Mouse (Mus musculus): ENCODE results near the gene Trhr2. TPM values are rescaled to one million over a fixed set of nuclear protein-coding genes. Genes with fewer than 3 reads are reported as not detected.

Gene Trhr2
- polyA plus RNA-seq, 1 experiment from 2014 or later: not detected

DNA sequence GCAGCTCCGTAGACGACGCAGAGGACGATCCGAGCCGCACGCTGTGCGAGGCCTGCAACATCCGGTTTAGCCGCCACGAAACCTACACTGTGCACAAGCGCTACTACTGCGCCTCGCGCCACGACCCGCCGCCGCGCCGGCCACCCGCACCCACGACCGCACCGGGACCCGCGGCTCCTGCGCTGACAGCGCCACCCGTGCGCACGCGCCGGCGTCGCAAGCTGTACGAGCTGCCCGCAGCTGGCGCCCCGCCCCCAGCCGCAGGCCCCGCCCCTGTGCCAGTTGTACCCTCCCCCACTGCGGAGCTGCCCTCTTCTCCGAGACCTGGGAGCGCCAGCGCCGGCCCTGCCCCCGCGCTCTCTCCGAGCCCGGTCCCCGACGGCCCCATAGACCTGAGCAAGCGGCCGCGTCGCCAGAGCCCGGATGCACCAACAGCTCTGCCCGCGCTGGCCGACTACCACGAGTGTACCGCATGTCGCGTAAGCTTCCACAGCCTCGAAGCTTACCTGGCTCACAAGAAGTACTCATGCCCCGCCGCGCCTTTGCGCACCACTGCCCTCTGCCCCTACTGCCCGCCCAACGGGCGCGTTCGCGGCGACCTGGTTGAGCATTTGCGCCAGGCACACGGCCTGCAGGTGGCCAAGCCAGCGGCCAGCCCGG lies 24.2 kb downstream of the Trhr2 start:
- Histone ChIP-seq H3K4me1 (ENCODE audit: insufficient read depth, low read depth, low read length) (no peaks in the 10 kb centered on the region; the same call in 1 of the 2 replicates), H3K27ac (ENCODE audit: low read length) (peak overlapping the region; percentile 47; the same call in 1 of the 2 replicates), H3K9ac (replicated peaks; ENCODE audit: low read depth) (0 out of 2 replicates have a peak overlapping the region, but pooled peaks have one; percentile 29), H3K9me3 (ENCODE audit: low read length) (no peaks in the 10 kb centered on the region), H3K4me2 (replicated peaks; ENCODE audit: low read depth, low read length) (peak overlapping the region; percentile 78), H3K36me3 (ENCODE audit: insufficient read depth, low read length) (peaks cover 9% of the 10 kb centered on the region), H3K4me3 (ENCODE audit: low read depth, low read length) (peak overlapping the region; percentile 41), H3K27me3 (replicated peaks; ENCODE audit: insufficient read depth, low read length) (0 out of 2 replicates have a peak, but pooled peaks cover 6% of the 10 kb centered on the region)
- DNase-seq (ENCODE audit: low spot score): peak; percentile 71
- ATAC-seq: peak; percentile 88
- no peak for TF ChIP-seq EP300 (IDR thresholded peaks at IDR 0.05)
- peak; percentile 19; the same call in 1 of the 2 replicates for TF ChIP-seq CTCF (IDR thresholded peaks at IDR 0.05)
- WGBS: 29% methylated on average over 36 of the region's 81 CpGs

DNA sequence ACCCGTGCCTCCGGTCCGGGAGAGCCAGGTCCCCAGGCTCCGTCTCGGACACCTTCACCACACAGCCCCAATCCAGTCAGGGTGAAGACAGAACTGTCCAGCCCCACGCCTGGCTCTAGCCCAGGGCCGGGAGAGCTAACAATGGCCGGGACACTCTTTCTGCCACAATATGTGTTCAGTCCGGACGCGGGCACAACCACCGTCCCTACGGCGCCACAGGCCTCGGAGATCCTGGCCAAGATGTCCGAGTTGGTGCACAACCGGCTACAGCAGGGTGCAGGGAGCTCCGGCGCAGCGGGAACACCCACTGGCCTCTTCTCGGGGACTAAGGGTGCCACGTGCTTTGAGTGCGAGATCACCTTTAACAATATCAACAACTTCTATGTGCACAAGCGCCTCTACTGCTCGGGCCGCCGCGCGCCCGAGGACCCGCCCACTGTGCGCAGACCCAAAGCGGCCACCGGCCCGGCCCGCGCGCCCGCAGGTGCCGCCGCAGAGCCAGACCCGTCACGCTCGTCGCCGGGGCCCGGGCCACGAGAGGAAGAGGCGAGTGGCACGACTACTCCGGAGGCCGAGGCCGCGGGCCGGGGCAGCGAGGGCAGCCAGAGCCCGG lies 24.8 kb downstream of the Trhr2 start:
- Histone ChIP-seq H3K27ac (ENCODE audit: low read length) (peak overlapping the region; percentile 47; the same call in 1 of the 2 replicates), H3K27me3 (replicated peaks; ENCODE audit: insufficient read depth, low read length) (0 out of 2 replicates have a peak, but pooled peaks cover 6% of the 10 kb centered on the region), H3K9me3 (ENCODE audit: low read length) (no peaks in the 10 kb centered on the region), H3K4me2 (replicated peaks; ENCODE audit: low read depth, low read length) (peak overlapping the region; percentile 78), H3K36me3 (ENCODE audit: insufficient read depth, low read length) (peaks cover 9% of the 10 kb centered on the region), H3K4me1 (ENCODE audit: insufficient read depth, low read depth, low read length) (no peaks in the 10 kb centered on the region; the same call in 1 of the 2 replicates), H3K9ac (replicated peaks; ENCODE audit: low read depth) (0 out of 2 replicates have a peak overlapping the region, but pooled peaks have one; percentile 29), H3K4me3 (ENCODE audit: low read depth, low read length) (peak overlapping the region; percentile 41)
- DNase-seq (ENCODE audit: low spot score): peak; percentile 53
- WGBS: 24% methylated on average over 50 of the region's 57 CpGs
- peak; percentile 65 for ATAC-seq
- TF ChIP-seq CTCF (IDR thresholded peaks at IDR 0.05) (no peak), EP300 (IDR thresholded peaks at IDR 0.05) (no peak)

DNA sequence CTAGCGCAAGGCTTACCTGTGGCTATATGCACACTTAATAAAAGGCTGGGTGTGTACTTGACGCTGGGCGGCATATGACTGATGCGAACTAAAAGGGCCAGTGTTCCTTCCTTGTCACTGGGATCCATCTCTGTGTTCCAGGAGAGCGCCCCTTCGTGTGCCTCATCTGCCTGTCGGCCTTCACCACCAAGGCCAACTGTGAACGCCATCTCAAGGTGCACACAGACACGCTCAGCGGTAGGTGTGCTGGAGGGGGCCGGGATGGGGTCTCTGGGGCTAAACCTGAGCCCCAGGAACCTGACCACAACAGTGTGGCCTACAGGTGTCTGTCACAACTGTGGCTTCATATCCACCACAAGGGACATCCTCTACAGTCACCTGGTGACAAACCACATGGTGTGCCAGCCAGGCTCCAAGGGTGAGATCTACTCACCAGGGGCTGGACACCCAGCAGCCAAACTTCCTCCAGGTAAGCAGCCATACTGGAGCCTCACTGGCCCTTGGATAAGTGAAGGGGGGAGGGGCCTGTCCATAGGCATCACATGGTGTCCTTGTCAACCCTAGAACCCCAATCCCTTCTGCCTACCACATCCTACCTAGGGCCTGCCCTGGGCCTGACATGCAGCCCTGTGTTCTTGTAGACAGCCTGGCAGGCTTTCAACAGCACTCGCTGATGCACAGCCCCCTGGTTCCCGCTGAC lies 25.6 kb downstream of the Trhr2 start:
- H3K4me1 ChIP-seq (ENCODE audit: insufficient read depth, low read depth, low read length): no peaks in the 10 kb centered on the region; the same call in none of the 2 replicates
- H3K4me3 ChIP-seq (ENCODE audit: low read depth, low read length): no peak overlapping the region
- no peaks in the 10 kb centered on the region for H3K9me3 ChIP-seq (ENCODE audit: low read length)
- H3K4me2 ChIP-seq (replicated peaks; ENCODE audit: low read depth, low read length): no peak overlapping the region
- H3K27ac ChIP-seq (ENCODE audit: low read length): no peak overlapping the region
- ATAC-seq (no peak), DNase-seq (ENCODE audit: low spot score) (no peak)
- H3K36me3 ChIP-seq (ENCODE audit: insufficient read depth, low read length): peaks cover 9% of the 10 kb centered on the region
- TF ChIP-seq CTCF (IDR thresholded peaks at IDR 0.05): no peak
- no peak for TF ChIP-seq EP300 (IDR thresholded peaks at IDR 0.05)
- H3K9ac ChIP-seq (replicated peaks; ENCODE audit: low read depth): no peak overlapping the region
- H3K27me3 ChIP-seq (replicated peaks; ENCODE audit: insufficient read depth, low read length): 0 out of 2 replicates have a peak, but pooled peaks cover 6% of the 10 kb centered on the region
- 94% methylated on average over 13 of the region's 13 CpGs for WGBS

DNA sequence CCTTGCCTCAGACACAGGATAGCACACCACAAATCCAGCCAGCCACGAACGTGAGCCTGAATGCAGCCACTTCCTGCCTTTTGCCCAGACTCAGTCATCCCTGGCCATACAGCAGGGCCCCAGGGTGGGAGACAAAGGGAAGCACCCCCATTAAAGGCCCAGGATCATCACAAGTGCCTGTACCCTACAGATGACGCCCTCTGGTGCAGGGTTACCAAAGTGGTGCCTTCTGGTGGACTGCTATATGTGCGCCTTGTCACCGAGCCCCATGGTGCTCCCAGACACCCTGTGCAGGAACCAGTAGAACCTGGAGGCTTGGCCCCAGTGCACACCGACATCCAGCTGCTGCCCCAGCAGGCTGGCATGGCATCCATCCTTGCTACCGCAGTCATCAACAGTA lies 27.0 kb downstream of the Trhr2 start:
- WGBS: 93% methylated on average over 7 of the region's 7 CpGs
- no peaks in the 10 kb centered on the region for H3K9me3 ChIP-seq (ENCODE audit: low read length)
- peaks cover 9% of the 10 kb centered on the region for H3K36me3 ChIP-seq (ENCODE audit: insufficient read depth, low read length)

DNA sequence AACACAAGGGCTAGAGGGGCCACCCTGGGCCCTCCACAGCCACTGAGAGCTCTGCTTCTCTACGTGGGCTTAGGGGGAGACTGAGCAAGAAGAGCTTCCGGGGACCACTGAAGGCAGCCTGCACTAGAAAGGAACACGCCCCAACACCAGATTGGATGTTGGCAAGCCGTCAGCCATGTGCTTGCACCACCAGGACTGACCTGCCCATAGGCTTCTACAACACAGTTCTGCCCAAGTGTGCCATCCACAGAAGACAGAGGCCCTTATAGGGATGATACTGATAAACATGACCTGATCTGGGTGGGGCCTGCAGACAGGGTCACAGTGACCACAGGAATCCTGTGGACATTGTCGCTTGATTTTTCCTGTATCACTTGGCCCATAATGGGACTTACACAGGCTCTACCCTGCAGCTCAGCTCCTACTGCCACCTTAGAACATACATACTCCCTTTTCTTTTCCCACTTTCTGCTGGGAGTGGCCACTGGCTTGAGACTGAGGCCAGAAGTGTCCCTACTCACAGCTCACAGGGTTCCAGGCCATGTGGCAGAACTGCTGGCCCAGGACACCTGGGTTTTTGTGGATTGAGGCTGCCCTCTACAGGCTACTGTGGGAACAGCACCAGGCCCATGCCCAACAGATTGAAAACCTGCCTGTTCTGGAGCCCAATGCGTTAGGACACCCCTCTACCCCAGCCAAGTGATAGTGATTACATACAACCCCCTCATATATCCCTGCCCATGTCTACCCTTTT lies 27.6 kb downstream of the Trhr2 start:
- H3K27ac ChIP-seq (ENCODE audit: low read length): no peak overlapping the region
- no peak overlapping the region for H3K4me2 ChIP-seq (replicated peaks; ENCODE audit: low read depth, low read length)
- ATAC-seq (peak; percentile 20), DNase-seq (ENCODE audit: low spot score) (peak; percentile 79)
- H3K9ac ChIP-seq (replicated peaks; ENCODE audit: low read depth): no peak overlapping the region
- peaks cover 9% of the 10 kb centered on the region for H3K36me3 ChIP-seq (ENCODE audit: insufficient read depth, low read length)
- 65% methylated on average over 6 of the region's 6 CpGs for WGBS
- H3K9me3 ChIP-seq (ENCODE audit: low read length): no peaks in the 10 kb centered on the region
- no peaks in the 10 kb centered on the region; the same call in none of the 2 replicates for H3K4me1 ChIP-seq (ENCODE audit: insufficient read depth, low read depth, low read length)
- H3K4me3 ChIP-seq (ENCODE audit: low read depth, low read length): no peak overlapping the region
- 0 out of 2 replicates have a peak, but pooled peaks cover 6% of the 10 kb centered on the region for H3K27me3 ChIP-seq (replicated peaks; ENCODE audit: insufficient read depth, low read length)
- TF ChIP-seq EP300 (IDR thresholded peaks at IDR 0.05): no peak
- TF ChIP-seq CTCF (IDR thresholded peaks at IDR 0.05): peak; percentile 96

More for the DNA sequence above, 27.0 kb downstream of the Trhr2 start:
- Histone ChIP-seq H3K27me3 (replicated peaks; ENCODE audit: insufficient read depth, low read length) (0 out of 2 replicates have a peak, but pooled peaks cover 6% of the 10 kb centered on the region), H3K27ac (ENCODE audit: low read length) (no peak overlapping the region), H3K4me2 (replicated peaks; ENCODE audit: low read depth, low read length) (no peak overlapping the region), H3K9ac (replicated peaks; ENCODE audit: low read depth) (no peak overlapping the region), H3K4me3 (ENCODE audit: low read depth, low read length) (no peak overlapping the region), H3K4me1 (ENCODE audit: insufficient read depth, low read depth, low read length) (no peaks in the 10 kb centered on the region; the same call in none of the 2 replicates)
- ATAC-seq: no peak
- TF ChIP-seq CTCF (IDR thresholded peaks at IDR 0.05): no peak
- TF ChIP-seq EP300 (IDR thresholded peaks at IDR 0.05): no peak
- DNase-seq (ENCODE audit: low spot score): no peak

All from lung, postnatal 0 days (tissue).